Mouse (Mus musculus) T-helper 2 cell (primary cell): ENCODE data around the gene Pole.

Experiments
- in situ Hi-C: fragments of 300-600 bp; cut with MboI, MseI; formaldehyde crosslinking; loops from one replicate; pipeline ENCODE4 v1.15.1; 2025; ENCODE audit warnings: high pct_unique_total_duplicates

The Pole gene

GRCm38 (mm10) chr5:110342648-110343284 is 56.7 kb downstream of the Pole start, which contains the start of gene P2rx2:
P2rx2 (minus strand) TSS chr5:110343212.
- in situ Hi-C loops = no loop called here

GRCm38 (mm10) chr5:110344524-110344923 is 58.4 kb downstream of the Pole start, which contains the start of gene Lrcol1:
Lrcol1 (plus strand) TSS chr5:110344730.
- in situ Hi-C loops = no loop called here

GRCm38 (mm10) chr5:110345553-110345952 is 59.4 kb downstream of the Pole start:
- in situ Hi-C loops = no loop called here

- in situ Hi-C loops = no loop called here
Measured at GRCm38 (mm10) chr5:110347006-110347405, 60.9 kb downstream of the Pole start.

GRCm38 (mm10) chr5:110354716-110355115 is 68.6 kb downstream of the Pole start:
- in situ Hi-C loops = no loop called here

- in situ Hi-C loops = no loop called here
Measured at GRCm38 (mm10) chr5:110357531-110358179, 71.5 kb downstream of the Pole start.

GRCm38 (mm10) chr5:110361465-110361864 is 75.4 kb downstream of the Pole start:
- in situ Hi-C loops = no loop called here

- in situ Hi-C loops = no loop called here
Measured at GRCm38 (mm10) chr5:110362813-110363178, 76.7 kb downstream of the Pole start.

- in situ Hi-C loops = no loop called here
Measured at GRCm38 (mm10) chr5:110363179-110363821, 77.2 kb downstream of the Pole start.

GRCm38 (mm10) chr5:110363822-110364545 is 77.9 kb downstream of the Pole start:
- in situ Hi-C loops = no loop called here

GRCm38 (mm10) chr5:110376802-110377433 is 90.8 kb downstream of the Pole start:
- in situ Hi-C loops = no loop called here

GRCm38 (mm10) chr5:110378181-110378583 is 92.1 kb downstream of the Pole start:
- in situ Hi-C loops = no loop called here

- in situ Hi-C loops = no loop called here
Measured at GRCm38 (mm10) chr5:110379086-110379485, 93.0 kb downstream of the Pole start.

- in situ Hi-C loops = no loop called here
Measured at GRCm38 (mm10) chr5:110379823-110380222, 93.7 kb downstream of the Pole start.

- in situ Hi-C loops = no loop called here
Measured at GRCm38 (mm10) chr5:110384491-110384890, 98.4 kb downstream of the Pole start.

- in situ Hi-C loops = no loop called here
Measured at GRCm38 (mm10) chr5:110385263-110385662, 99.2 kb downstream of the Pole start.

GRCm38 (mm10) chr5:110386371-110387330 is 100.5 kb downstream of the Pole start:
- in situ Hi-C loops = no loop called here
